Comparison of ENCODE assay signal across 15 mouse cellular contexts in the genomic region with DNA sequence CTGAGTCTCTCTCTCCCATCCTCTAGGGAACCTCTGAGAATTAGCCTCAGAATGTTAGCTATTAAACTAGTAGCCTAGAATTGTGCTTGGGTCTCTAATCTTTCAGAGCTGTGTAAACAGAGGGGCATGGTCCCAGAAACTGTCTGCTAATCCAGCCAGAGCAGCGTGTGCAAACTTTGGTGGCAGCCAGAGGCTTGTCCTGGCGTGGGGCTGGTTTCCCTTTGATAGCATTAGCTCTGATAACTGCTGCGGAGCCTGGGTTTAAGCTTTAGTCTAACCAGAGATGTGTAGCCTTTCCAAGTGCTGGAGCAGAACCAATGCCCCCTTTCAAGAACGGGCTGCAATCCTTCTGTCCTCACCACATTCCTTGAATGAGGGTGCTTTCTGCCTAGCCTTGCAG. TPM values are rescaled to one million over a fixed set of nuclear protein-coding genes. Genes with fewer than 3 reads are reported as not detected.
A peak's percentile ranks its signal among the peaks of the same experiment; 100 is the strongest.
DNase-seq lines count a peak whose midpoint lies in the region; ATAC-seq and TF ChIP-seq lines count a peak whose summit lies in the region.
"Had no signal": no experiment of that assay in that cellular context is flagged by ENCODE, and none has a peak within 500 bp of the region (broad histone marks: within the 10 kb centered on the region; RNA-seq: fewer than 3 reads in every experiment).

No protein-coding gene starts in this region.

- no peak for TF ChIP-seq CTCF in stomach, postnatal 0 days (IDR thresholded peaks at IDR 0.05; ENCODE audit: low read depth)
- no peak for TF ChIP-seq CTCF in layer of hippocampus, adult 2 months (conservative IDR thresholded peaks at IDR 0.05)

- ATAC-seq in limb, embryonic 11.5 days (ENCODE audit: insufficient number of reproducible peaks, low FRiP score, low TSS enrichment, low read depth): no peak
- no peak for ATAC-seq in stomach, postnatal 0 days (ENCODE audit: low FRiP score, low TSS enrichment)

- peaks cover 8% of the 10 kb centered on the region; the same call in 1 of the 2 replicates for H3K4me1 ChIP-seq in limb, embryonic 11.5 days (ENCODE audit: control insufficient read depth, insufficient read depth, low read length)
- H3K4me1 ChIP-seq in stomach, postnatal 0 days (replicated peaks; ENCODE audit: control insufficient read depth, insufficient read depth): peaks cover 6% of the 10 kb centered on the region; the same call in 1 of the 2 replicates

- H3K27me3 ChIP-seq in limb, embryonic 11.5 days (ENCODE audit: control insufficient read depth, insufficient read depth, low read length): no peaks in the 10 kb centered on the region
- H3K27me3 ChIP-seq in stomach, postnatal 0 days (ENCODE audit: control insufficient read depth, insufficient read depth, low read length): no peaks in the 10 kb centered on the region

- H3K27ac ChIP-seq in limb, embryonic 11.5 days (replicated peaks; ENCODE audit: low read depth, low read length): no peak overlapping the region; the same call in 1 of the 2 replicates
- no peak overlapping the region for H3K27ac ChIP-seq in stomach, postnatal 0 days (replicated peaks)
- no peak overlapping the region for H3K27ac ChIP-seq in layer of hippocampus, adult 2 months
- H3K27ac ChIP-seq: neural tube, embryonic 15.5 days had no signal

- H3K36me3 ChIP-seq in limb, embryonic 11.5 days (ENCODE audit: control insufficient read depth, insufficient read depth, low read length): no peaks in the 10 kb centered on the region
- no peaks in the 10 kb centered on the region for H3K36me3 ChIP-seq in stomach, postnatal 0 days (ENCODE audit: control insufficient read depth, insufficient read depth, low read length)
- H3K36me3 ChIP-seq: neural tube, embryonic 15.5 days had no signal

- H3K4me3 ChIP-seq in limb, embryonic 11.5 days (ENCODE audit: low read depth, low read length): no peak overlapping the region
- H3K4me3 ChIP-seq in stomach, postnatal 0 days (ENCODE audit: low read depth, low read length): no peak overlapping the region
- H3K4me3 ChIP-seq in layer of hippocampus, adult 2 months: no peak overlapping the region
- H3K4me3 ChIP-seq: erythroblast, embryonic 14.5 days; neural tube, embryonic 15.5 days had no signal

- DNase-seq in embryo, embryonic 11 days: peak; percentile 55
- DNase-seq in embryo, embryonic 9.5 days (ENCODE audit: extremely low spot score): no peak
- DNase-seq in lung, postnatal 10 days: peak; percentile 9
- no peak for DNase-seq in lung, adult 18-20 months
- DNase-seq in limb, embryonic 11.5 days (ENCODE audit: low spot score): no peak
- no peak for DNase-seq in stomach, postnatal 0 days (ENCODE audit: low spot score)
- no peak for DNase-seq in layer of hippocampus, adult 2 months (ENCODE audit: low spot score in 2 of 2)
- DNase-seq in cerebellum, adult 18-20 months: no peak
- DNase-seq: adrenal gland, adult 8-10 months; cerebellum, adult 11 months; kidney, adult 9 months; thymus, postnatal 14 days had no signal

- H3K9me3 ChIP-seq in limb, embryonic 11.5 days (ENCODE audit: control insufficient read depth, low read length): no peaks in the 10 kb centered on the region
- no peaks in the 10 kb centered on the region for H3K9me3 ChIP-seq in stomach, postnatal 0 days (ENCODE audit: control insufficient read depth, low read length)
- H3K9me3 ChIP-seq: neural tube, embryonic 15.5 days had no signal

- no peak overlapping the region for H3K4me2 ChIP-seq in limb, embryonic 11.5 days (ENCODE audit: low read depth, severe bottlenecking)
- 0 out of 2 replicates have a peak overlapping the region, but pooled peaks have one; percentile 17 for H3K4me2 ChIP-seq in stomach, postnatal 0 days (replicated peaks; ENCODE audit: low read depth)
- H3K4me2 ChIP-seq: neural tube, embryonic 15.5 days had no signal

- H3K9ac ChIP-seq in limb, embryonic 11.5 days (ENCODE audit: low read length): peak overlapping the region; percentile 35; the same call in 1 of the 2 replicates
- H3K9ac ChIP-seq in stomach, postnatal 0 days (ENCODE audit: low read length): no peak overlapping the region
- H3K9ac ChIP-seq: neural tube, embryonic 15.5 days had no signal

- WGBS in limb, embryonic 11.5 days: 11% methylated on average over 4 of the region's 4 CpGs
- 8% methylated on average over 4 of the region's 4 CpGs for WGBS in stomach, postnatal 0 days

- no peak for TF ChIP-seq EP300 in stomach, postnatal 0 days (optimal IDR thresholded peaks at IDR 0.05)

RNA-seq across cellular contexts. Expression of gene Asb4, which starts 11.8 kb away (rescaled TPM):
- polyA plus RNA-seq in limb, embryonic 11.5 days (2014; fragmentation: Nextera tagmentation; extraction: Ambion mirVana): 366 and 372 TPM in 2 replicates
- polyA plus RNA-seq in stomach, postnatal 0 days (2015; fragmentation: Nextera tagmentation; extraction: Ambion mirVana): 1.1 and 1.5 TPM in 2 replicates
- total RNA-seq in layer of hippocampus, adult 2 months (2021): under 1 TPM; 0.22 to 0.36 TPM
- total RNA-seq: granulocyte monocyte progenitor cell, adult 5-6 weeks had no signal
- polyA plus RNA-seq: erythroblast, embryonic 14.5 days had no signal

Comparison
In these comparisons a context has a peak if more than half of its experiments do, and no peak if none do; other contexts are left out.
1. DNase-seq: peak in embryo, embryonic 11 days (single experiment) and lung, postnatal 10 days (single experiment); none in embryo, embryonic 9.5 days (single experiment), lung, adult 18-20 months (0 of 2), limb, embryonic 11.5 days (single experiment), stomach, postnatal 0 days (single experiment), layer of hippocampus, adult 2 months (0 of 2) and cerebellum, adult 18-20 months (0 of 2).
2. RNA of gene Asb4, which starts 11.8 kb away (polyA plus RNA-seq): 366 to 372 TPM in limb, embryonic 11.5 days; 1.1 to 1.5 TPM in stomach, postnatal 0 days; every median in the first group is over 100 times any median in the second.